Mouse (Mus musculus) left cerebral cortex, postnatal 36 days (tissue): ENCODE data around the gene Tomm70a. TPM values are rescaled to one million over a fixed set of nuclear protein-coding genes. Genes with fewer than 3 reads are reported as not detected.
"Not testable (repeated sequence)": the region's sequence is repeated elsewhere in the genome, so short reads cannot be mapped to it uniquely, and the experiment has no call there.

Experiments used
- DNase-seq, 2 experiments: peaks; one replicate each; pipeline ENCODE4 v3.0.0; 2021 to 2022; ENCODE audit warnings: low spot score in 2 of 2, mixed read lengths in 1 of 2
- intact Hi-C: fragments of 180-260 bp; cut with DNase I; formaldehyde crosslinking; loops from one replicate; pipeline ENCODE4 v1.15.1; 2025
- total RNA-seq, 2 experiments: library from RNA; stranded (reverse); gene quantifications; 2 replicates each; pipeline ENCODE4 v1.2.3; 2021

The Tomm70a gene
- total RNA-seq, 2 experiments from 2014 or later, result 97.4 to 99.5 TPM

GRCm38 (mm10) chr16:57132326-57132725, 10.8 kb downstream of the Tomm70a start:
- intact Hi-C loops, result no loop called here
- DNase-seq, result no peak

- DNase-seq, result no peak
- intact Hi-C loops, result no loop called here
Measured at GRCm38 (mm10) chr16:57133611-57134010, 12.1 kb downstream of the Tomm70a start.

GRCm38 (mm10) chr16:57144741-57145140, 23.2 kb downstream of the Tomm70a start:
- intact Hi-C loops, result no loop called here
- no peak for DNase-seq

GRCm38 (mm10) chr16:57151437-57151836, 29.9 kb downstream of the Tomm70a start:
- DNase-seq, result no peak

GRCm38 (mm10) chr16:57155899-57156298, 34.4 kb downstream of the Tomm70a start:
- DNase-seq, result no peak
- intact Hi-C loops, result no loop called here

More at GRCm38 (mm10) chr16:57151437-57151836, 29.9 kb downstream of the Tomm70a start:
- intact Hi-C loops, result no loop called here

- intact Hi-C loops, result no loop called here
- no peak for DNase-seq
Measured at GRCm38 (mm10) chr16:57157076-57157475, 35.6 kb downstream of the Tomm70a start.

- DNase-seq, result no peak
- intact Hi-C loops, result no loop called here
Measured at GRCm38 (mm10) chr16:57157728-57158127, 36.2 kb downstream of the Tomm70a start.

- intact Hi-C loops, result no loop called here
- DNase-seq, result no peak
Measured at GRCm38 (mm10) chr16:57159835-57160234, 38.3 kb downstream of the Tomm70a start.

- DNase-seq, result no peak
- intact Hi-C loops, result no loop called here
Measured at GRCm38 (mm10) chr16:57162841-57163240, 41.3 kb downstream of the Tomm70a start.

GRCm38 (mm10) chr16:57163694-57164093, 42.2 kb downstream of the Tomm70a start:
- intact Hi-C loops, result no loop called here
- DNase-seq, result no peak

- DNase-seq, result no peak
- intact Hi-C loops, result loop anchor here (5.0 kb wide), 3 partner anchors 43 to 448 kb away; partner anchors contain the start of genes Tfg and Tomm70a
Measured at GRCm38 (mm10) chr16:57165157-57165556, 43.7 kb downstream of the Tomm70a start.

- intact Hi-C loops, result loop anchor here (5.0 kb wide), 3 partner anchors 44 to 449 kb away; partner anchors contain the start of genes Tfg and Tomm70a
- no peak for DNase-seq
Measured at GRCm38 (mm10) chr16:57166086-57166485, 44.6 kb downstream of the Tomm70a start.

- peak; percentile 91 to 92 for DNase-seq
- intact Hi-C loops, result loop anchor here (5.0 kb wide), 3 partner anchors 45 to 450 kb away; partner anchors contain the start of genes Tfg and Tomm70a
Measured at GRCm38 (mm10) chr16:57166611-57167513, 45.4 kb downstream of the Tomm70a start, which contains the start of gene Nit2. Gene Nit2 (minus strand): TSS chr16:57167341.

GRCm38 (mm10) chr16:57167514-57167912, 46.0 kb downstream of the Tomm70a start:
- intact Hi-C loops, result loop anchor here (5.0 kb wide), 3 partner anchors 45 to 450 kb away; partner anchors contain the start of genes Tfg and Tomm70a
- no peak for DNase-seq

- intact Hi-C loops, result loop anchor here (5.0 kb wide), 3 partner anchors 46 to 451 kb away; partner anchors contain the start of genes Tfg and Tomm70a
- no peak for DNase-seq
Measured at GRCm38 (mm10) chr16:57168236-57168635, 46.7 kb downstream of the Tomm70a start.

GRCm38 (mm10) chr16:57171161-57171560, 49.7 kb downstream of the Tomm70a start:
- intact Hi-C loops, result no loop called here

GRCm38 (mm10) chr16:57171570-57171969, 50.1 kb downstream of the Tomm70a start:
- DNase-seq, result no peak
- intact Hi-C loops, result no loop called here

More at GRCm38 (mm10) chr16:57171161-57171560, 49.7 kb downstream of the Tomm70a start:
- no peak for DNase-seq

GRCm38 (mm10) chr16:57174480-57174879, 53.0 kb downstream of the Tomm70a start:
- intact Hi-C loops, DNase-seq: not testable (repeated sequence)

- intact Hi-C loops, result no loop called here
- no peak for DNase-seq
Measured at GRCm38 (mm10) chr16:57175751-57176150, 54.2 kb downstream of the Tomm70a start.

- intact Hi-C loops, result no loop called here
- DNase-seq, result peak; percentile 67 to 71
Measured at GRCm38 (mm10) chr16:57176276-57176675, 54.8 kb downstream of the Tomm70a start.

- intact Hi-C loops, result no loop called here
- DNase-seq, result no peak
Measured at GRCm38 (mm10) chr16:57177254-57177653, 55.8 kb downstream of the Tomm70a start.
